Mouse (Mus musculus) neural tube, embryonic 12.5 days (tissue): ENCODE results near the gene Sigirr. TPM values are rescaled to one million over a fixed set of nuclear protein-coding genes. Genes with fewer than 3 reads are reported as not detected.

Experiments used
- polyA plus RNA-seq: library from polyadenylated mRNA; unstranded; fragments of >200 nt; fragmentation: Nextera tagmentation; extraction: Ambion mirVana; gene quantifications from 2 replicates; pipeline ENCODE4 v1.2.1, GENCODE M21; 2016

The Sigirr gene
- polyA plus RNA-seq, 1 experiment from 2014 or later: 2.3 TPM

Other genes with a start within 250 kb of the Sigirr start
- gene Gm45785, start 244.2 kb downstream of the Sigirr start, polyA plus RNA-seq: not detected in 2 replicates
- 89.1 and 94.8 TPM in 2 replicates for gene Ric8a, start 243.6 kb downstream of the Sigirr start, polyA plus RNA-seq
- gene Bet1l, start 243.0 kb downstream of the Sigirr start, polyA plus RNA-seq: 30.3 and 34.2 TPM in 2 replicates
- gene Psmd13, start 218.6 kb downstream of the Sigirr start, polyA plus RNA-seq: 293 and 317 TPM in 2 replicates
- gene Sirt3, start 218.3 kb downstream of the Sigirr start, polyA plus RNA-seq: 32.4 and 33.1 TPM in 2 replicates
- gene Cox8b, start 200.1 kb downstream of the Sigirr start, polyA plus RNA-seq: 1.9 and 2.2 TPM in 2 replicates
- gene Nlrp6, start 179.7 kb downstream of the Sigirr start, polyA plus RNA-seq: 0.08 TPM in 1 of 2 replicates, not detected in the other
- 11.2 and 12.2 TPM in 2 replicates for gene Pgghg, start 159.2 kb downstream of the Sigirr start, polyA plus RNA-seq
- gene Ifitm5, start 150.3 kb downstream of the Sigirr start, polyA plus RNA-seq: 1.2 and 1.6 TPM in 2 replicates
- gene Gm45717, start 144.6 kb downstream of the Sigirr start, polyA plus RNA-seq: 0.55 TPM in 1 of 2 replicates, not detected in the other
- gene Ifitm2, start 144.6 kb downstream of the Sigirr start, polyA plus RNA-seq: 314 and 316 TPM in 2 replicates
- gene Ifitm1, start 133.4 kb downstream of the Sigirr start, polyA plus RNA-seq: 10.1 and 13.6 TPM in 2 replicates
- 23.9 and 29.2 TPM in 2 replicates for gene Ifitm3, start 89.8 kb downstream of the Sigirr start, polyA plus RNA-seq
- gene Ifitm6, start 82.6 kb downstream of the Sigirr start, polyA plus RNA-seq: 0.42 and 0.54 TPM in 2 replicates
- not detected in 2 replicates for gene Gm17387, start 71.4 kb downstream of the Sigirr start, polyA plus RNA-seq
- 40.8 and 41.5 TPM in 2 replicates for gene B4galnt4, start 39.5 kb downstream of the Sigirr start, polyA plus RNA-seq
- 1.6 and 3.1 TPM in 2 replicates for gene Pkp3, start 22.4 kb downstream of the Sigirr start, polyA plus RNA-seq
- gene Ano9, start 17.2 kb upstream of the Sigirr start, polyA plus RNA-seq: 0.22 TPM in 1 of 2 replicates, not detected in the other
- 74.7 and 79.8 TPM in 2 replicates for gene Ptdss2, start 21.8 kb upstream of the Sigirr start, polyA plus RNA-seq
- 56.9 and 60.9 TPM in 2 replicates for gene Rnh1, start 72.3 kb upstream of the Sigirr start, polyA plus RNA-seq
- gene Hras, start 93.4 kb upstream of the Sigirr start, polyA plus RNA-seq: 114 and 121 TPM in 2 replicates
- 11.2 TPM in 2 replicates for gene Lrrc56, start 93.6 kb upstream of the Sigirr start, polyA plus RNA-seq
- 2.5 and 3.8 TPM in 2 replicates for gene Lmntd2, start 113.5 kb upstream of the Sigirr start, polyA plus RNA-seq
- gene Rassf7, start 115.3 kb upstream of the Sigirr start, polyA plus RNA-seq: 37.1 and 38.7 TPM in 2 replicates
- gene Phrf1, start 128.2 kb upstream of the Sigirr start, polyA plus RNA-seq: 88.0 and 92.7 TPM in 2 replicates
- gene Irf7, start 165.9 kb upstream of the Sigirr start, polyA plus RNA-seq: 1.0 and 1.7 TPM in 2 replicates
- gene Cdhr5, start 176.2 kb upstream of the Sigirr start, polyA plus RNA-seq: not detected in 2 replicates
- 4.5 and 7.1 TPM in 2 replicates for gene Sct, start 178.6 kb upstream of the Sigirr start, polyA plus RNA-seq
- 0.82 and 0.94 TPM in 2 replicates for gene Drd4, start 191.4 kb upstream of the Sigirr start, polyA plus RNA-seq
- gene Deaf1, start 227.1 kb upstream of the Sigirr start, polyA plus RNA-seq: 98.9 and 108 TPM in 2 replicates
- 60.9 and 62.5 TPM in 2 replicates for gene Tmem80, start 227.2 kb upstream of the Sigirr start, polyA plus RNA-seq
- 1.0 and 1.1 TPM in 2 replicates for gene Eps8l2, start 238.3 kb upstream of the Sigirr start, polyA plus RNA-seq